Mouse (Mus musculus) intestine, postnatal 0 days (tissue): ENCODE results near the gene Rnf212. TPM values are rescaled to one million over a fixed set of nuclear protein-coding genes. Genes with fewer than 3 reads are reported as not detected.
"Not testable (repeated sequence)": the region's sequence is repeated elsewhere in the genome, so short reads cannot be mapped to it uniquely, and the experiment has no call there.

Source experiments
- ATAC-seq: fragments of 200-750 bp; cut with Nextera tagmentation; 2 replicates; pipeline ENCODE4 v1.8.0; 2017; ENCODE audit warnings: mild to moderate bottlenecking, moderate TSS enrichment, moderate library complexity
- H3K27ac ChIP-seq: fragments of 300-500 bp; sonication (generic); 2 replicates; pipeline ENCODE4 v1.5.1; 2014; ENCODE audit warnings: mild to moderate bottlenecking, low read depth, low read length, moderate library complexity
- H3K27me3 ChIP-seq: fragments of 300-500 bp; sonication (generic); replicated peaks from 2 replicates; pipeline ENCODE4 v1.6.1; 2014; ENCODE audit warnings: low read length, mixed read lengths; ENCODE audit not compliant: control insufficient read depth, insufficient read depth
- H3K36me3 ChIP-seq: fragments of 300-500 bp; sonication (generic); 2 replicates; pipeline ENCODE4 v1.6.1; 2014; ENCODE audit warnings: mild to moderate bottlenecking, moderate library complexity; ENCODE audit not compliant: control insufficient read depth, insufficient read depth
- H3K4me1 ChIP-seq: fragments of 300-500 bp; sonication (generic); replicated peaks from 2 replicates; pipeline ENCODE4 v1.6.1; 2014; ENCODE audit warnings: antibody characterized with exemption, low read length, mixed read lengths; ENCODE audit not compliant: control insufficient read depth, insufficient read depth
- H3K4me2 ChIP-seq: fragments of 300-500 bp; sonication (generic); replicated peaks from 2 replicates; pipeline ENCODE4 v1.6.1; 2014; ENCODE audit warnings: low read depth, mild to moderate bottlenecking, moderate library complexity
- H3K4me3 ChIP-seq: fragments of 300-500 bp; sonication (generic); 2 replicates; pipeline ENCODE4 v1.5.1; 2014; ENCODE audit warnings: low read depth, low read length
- H3K9ac ChIP-seq: fragments of 300-500 bp; sonication (generic); 2 replicates; pipeline ENCODE4 v1.6.1; 2014; ENCODE audit warnings: mild to moderate bottlenecking, low read depth, low read length
- H3K9me3 ChIP-seq: fragments of 300-500 bp; sonication (generic); 2 replicates; pipeline ENCODE4 v1.6.1; 2016; ENCODE audit warnings: mixed run types; ENCODE audit not compliant: control insufficient read depth
- CTCF ChIP-seq: sonication (generic); IDR thresholded peaks from 2 replicates; pipeline ENCODE4 v1.5.1; 2016; ENCODE audit warnings: low read depth, mild to moderate bottlenecking, control low read depth, antibody characterized with exemption, moderate library complexity
- WGBS: fragments of 180-500 bp; shearing (Covaris S2); extraction: QIAGEN DNeasy Blood & Tissue Kit; methylation state at CpG from one replicate; pipeline ENCODE4 v1.1.7; 2014; 5-methylcytosine and 5-hydroxymethylcytosine counted together
- polyA plus RNA-seq: library from polyadenylated mRNA; unstranded; fragments of >200 nt; fragmentation: Nextera tagmentation; extraction: Ambion mirVana; gene quantifications from 2 replicates; pipeline ENCODE4 v1.2.1, GENCODE M21; 2015

Rnf212 gene
- polyA plus RNA-seq, 1 experiment from 2014 or later = 1.2 TPM

- peak; percentile 69 for TF ChIP-seq CTCF
- H3K27me3 ChIP-seq = no peaks in the 10 kb centered on the region
- 0 out of 2 replicates have a peak, but pooled peaks have one; percentile 28 for ATAC-seq
- no peak overlapping the region for H3K4me3 ChIP-seq
- no peaks in the 10 kb centered on the region for H3K4me1 ChIP-seq
- no peaks in the 10 kb centered on the region for H3K36me3 ChIP-seq
- no peak overlapping the region for H3K9ac ChIP-seq
- H3K27ac ChIP-seq = no peak overlapping the region
- H3K9me3 ChIP-seq = no peaks in the 10 kb centered on the region
- WGBS = 37% methylated on average over 3 of the region's 3 CpGs
- H3K4me2 ChIP-seq = no peak overlapping the region
These were observed 16.4 kb downstream of the Rnf212 start for GRCm38 (mm10) chr5:108758396-108758795.

DNA sequence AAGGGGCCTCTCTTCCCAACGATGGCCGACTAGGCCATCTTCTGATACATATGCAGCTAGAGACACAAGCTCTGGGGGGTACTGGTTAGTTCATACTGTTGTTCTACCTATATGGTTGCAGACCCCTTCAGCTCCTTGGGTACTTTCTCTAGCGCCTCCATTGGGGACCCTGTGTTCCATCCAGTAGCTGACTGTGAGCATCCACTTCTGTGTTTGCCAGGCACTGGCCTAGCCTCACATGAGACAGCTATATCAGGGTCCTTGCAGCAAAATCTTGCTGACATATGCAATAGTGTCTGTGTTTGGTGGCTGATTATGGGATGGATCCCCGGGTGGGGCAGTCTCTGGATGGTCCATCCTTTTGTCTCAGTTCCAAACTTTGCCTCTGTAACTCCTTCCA is 23.5 kb downstream of the Rnf212 start:
- not testable (repeated sequence) for H3K9ac ChIP-seq, H3K4me2 ChIP-seq, ATAC-seq, H3K27me3 ChIP-seq, H3K9me3 ChIP-seq, H3K4me3 ChIP-seq, H3K27ac ChIP-seq, H3K36me3 ChIP-seq, H3K4me1 ChIP-seq
- 77% methylated on average over 4 of the region's 4 CpGs for WGBS

GRCm38 (mm10) chr5:108750328-108751210 is 24.2 kb downstream of the Rnf212 start:
- ATAC-seq = no peak
- no peak overlapping the region for H3K9ac ChIP-seq
- 68% methylated on average over 5 of the region's 5 CpGs for WGBS

GRCm38 (mm10) chr5:108744629-108745028 is 30.2 kb downstream of the Rnf212 start:
- ATAC-seq = peak; percentile 71
- H3K27me3 ChIP-seq = no peaks in the 10 kb centered on the region
- H3K27ac ChIP-seq = no peak overlapping the region
- no peak overlapping the region for H3K4me2 ChIP-seq
- no peak overlapping the region for H3K9ac ChIP-seq
- H3K9me3 ChIP-seq = no peaks in the 10 kb centered on the region
- no peaks in the 10 kb centered on the region for H3K36me3 ChIP-seq
- no peak overlapping the region for H3K4me3 ChIP-seq
- 0 out of 2 replicates have a peak, but pooled peaks cover 4% of the 10 kb centered on the region for H3K4me1 ChIP-seq
- no peak for TF ChIP-seq CTCF
- WGBS = 52% methylated on average over 3 of the region's 3 CpGs

More at GRCm38 (mm10) chr5:108750328-108751210, 24.2 kb downstream of the Rnf212 start:
- Histone ChIP-seq H3K9me3 (no peaks in the 10 kb centered on the region), H3K4me2 (no peak overlapping the region), H3K27me3 (no peaks in the 10 kb centered on the region), H3K4me3 (no peak overlapping the region), H3K4me1 (0 out of 2 replicates have a peak, but pooled peaks cover 3% of the 10 kb centered on the region), H3K27ac (no peak overlapping the region), H3K36me3 (no peaks in the 10 kb centered on the region)
- no peak for TF ChIP-seq CTCF

GRCm38 (mm10) chr5:108743856-108744255 is 30.9 kb downstream of the Rnf212 start:
- Histone ChIP-seq H3K27me3 (no peaks in the 10 kb centered on the region), H3K9me3 (no peaks in the 10 kb centered on the region), H3K27ac (no peak overlapping the region), H3K4me1 (0 out of 2 replicates have a peak, but pooled peaks cover 4% of the 10 kb centered on the region), H3K4me3 (no peak overlapping the region), H3K4me2 (no peak overlapping the region), H3K9ac (no peak overlapping the region), H3K36me3 (no peaks in the 10 kb centered on the region)
- TF ChIP-seq CTCF = peak; percentile 62
- no peak for ATAC-seq
- 60% methylated on average over 2 of the region's 2 CpGs for WGBS

- no peaks in the 10 kb centered on the region for H3K27me3 ChIP-seq
- H3K27ac ChIP-seq = no peak overlapping the region
- no peak for TF ChIP-seq CTCF
- no peak overlapping the region for H3K4me2 ChIP-seq
- no peaks in the 10 kb centered on the region for H3K36me3 ChIP-seq
- H3K9ac ChIP-seq = no peak overlapping the region
- 84% methylated on average over 2 of the region's 2 CpGs for WGBS
- no peaks in the 10 kb centered on the region for H3K9me3 ChIP-seq
- no peak for ATAC-seq
- 0 out of 2 replicates have a peak, but pooled peaks cover 4% of the 10 kb centered on the region for H3K4me1 ChIP-seq
- H3K4me3 ChIP-seq = no peak overlapping the region
These were observed 32.2 kb downstream of the Rnf212 start for GRCm38 (mm10) chr5:108742596-108742995.
